Mouse (Mus musculus): ENCODE data around the gene Sema3a. TPM values are rescaled to one million over a fixed set of nuclear protein-coding genes. Genes with fewer than 3 reads are reported as not detected.
"Not testable (repeated sequence)": the region's sequence is repeated elsewhere in the genome, so short reads cannot be mapped to it uniquely, and the experiment has no call there.

Gene Sema3a
- polyA plus RNA-seq, 1 experiment from 2014 or later = 33.6 TPM

DNA sequence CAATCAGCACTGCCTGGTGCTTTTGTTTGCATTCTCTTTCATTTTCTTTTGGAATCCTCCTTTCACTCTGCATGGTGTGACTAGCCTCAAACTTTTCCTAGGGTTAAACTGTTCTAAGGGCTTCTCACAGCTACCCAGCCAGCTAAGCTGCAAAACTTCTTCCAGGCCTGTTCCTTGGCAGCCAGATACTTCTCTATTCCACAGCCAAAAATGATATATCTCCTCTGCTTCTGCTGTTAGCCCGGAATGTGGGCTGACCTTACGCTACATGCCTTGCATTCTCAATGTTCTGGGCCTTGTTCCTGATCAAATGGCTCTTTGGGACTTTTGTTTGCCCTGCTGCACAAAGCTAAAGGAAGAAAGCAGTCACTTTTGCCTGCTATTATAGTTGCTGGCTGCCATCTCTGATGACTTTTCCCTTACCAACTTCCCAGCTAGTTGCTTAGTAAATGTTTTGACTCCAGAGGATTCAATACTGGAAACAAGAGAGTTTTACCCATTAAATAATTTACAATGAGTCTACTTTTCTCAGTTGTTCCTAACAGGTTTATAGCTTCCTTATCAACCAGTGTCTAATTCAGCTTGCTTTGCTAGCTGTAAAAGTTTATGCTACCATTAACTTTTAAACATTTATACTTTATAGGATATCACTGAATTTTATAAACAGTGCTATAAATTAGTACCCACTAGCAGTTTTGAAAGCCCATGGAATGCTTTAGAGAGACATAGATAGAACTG lies 422.4 kb downstream of the Sema3a start:
- no peak for DNase-seq (ENCODE audit: low spot score)

DNA sequence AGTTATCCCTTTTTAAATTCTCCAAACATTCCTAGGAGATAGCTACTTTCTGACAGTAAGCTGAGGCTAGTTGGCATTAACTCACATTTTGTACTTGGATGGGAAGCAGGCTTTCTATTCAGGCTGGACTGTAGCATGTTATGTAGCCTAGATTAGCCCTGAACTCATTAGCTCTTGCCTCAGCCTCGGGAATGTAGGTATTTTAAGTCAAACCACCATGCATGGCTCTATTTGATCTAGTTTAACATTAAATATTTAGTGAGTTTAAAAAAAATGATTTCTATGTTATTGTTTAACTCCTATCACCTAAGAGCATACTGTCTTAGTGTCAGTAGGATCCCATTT lies 423.0 kb downstream of the Sema3a start:
- Histone ChIP-seq H3K9me3 (no peaks in the 10 kb centered on the region), H3K27ac (no peak overlapping the region), H3K4me1 (peaks cover 17% of the 10 kb centered on the region; the same call in 1 of the 2 replicates), H3K27me3 (ENCODE audit: insufficient read depth, poor library complexity, severe bottlenecking) (no peaks in the 10 kb centered on the region), H3K4me3 (no peak overlapping the region), H3K36me3 (peaks cover 3% of the 10 kb centered on the region; the same call in 1 of the 2 replicates)
- DNase-seq (ENCODE audit: low spot score) = no peak
- 49% methylated on average over 1 of the region's 1 CpGs for WGBS

More for the DNA sequence above, 422.4 kb downstream of the Sema3a start:
- 28% methylated on average over 2 of the region's 2 CpGs for WGBS
- H3K36me3 ChIP-seq = peaks cover 3% of the 10 kb centered on the region; the same call in 1 of the 2 replicates
- H3K4me1 ChIP-seq = peaks cover 17% of the 10 kb centered on the region; the same call in 1 of the 2 replicates
- peak overlapping the region; percentile 56; the same call in 1 of the 2 replicates for H3K27ac ChIP-seq
- H3K27me3 ChIP-seq (ENCODE audit: insufficient read depth, poor library complexity, severe bottlenecking) = no peaks in the 10 kb centered on the region
- no peak overlapping the region for H3K4me3 ChIP-seq
- H3K9me3 ChIP-seq = no peaks in the 10 kb centered on the region

DNA sequence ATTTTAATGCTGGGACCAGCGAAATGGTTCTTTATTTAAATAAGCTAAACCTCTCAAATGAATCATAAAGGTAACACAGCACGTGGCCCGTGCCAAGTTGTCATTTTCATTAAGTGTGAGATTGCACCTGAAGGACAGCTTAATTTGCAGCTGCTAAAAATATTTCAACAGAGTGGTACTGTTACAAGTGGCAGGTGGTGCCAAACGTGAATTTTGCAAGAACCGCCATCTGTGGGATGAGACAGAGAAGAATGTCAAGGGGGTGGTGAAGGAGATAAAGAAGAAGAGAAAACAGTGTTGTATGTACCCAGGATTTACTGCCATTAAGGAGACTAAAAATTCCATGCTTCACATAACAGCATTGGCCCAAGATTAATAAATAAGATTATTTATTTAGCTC lies 423.9 kb downstream of the Sema3a start:
- DNase-seq (ENCODE audit: low spot score) = no peak

DNA sequence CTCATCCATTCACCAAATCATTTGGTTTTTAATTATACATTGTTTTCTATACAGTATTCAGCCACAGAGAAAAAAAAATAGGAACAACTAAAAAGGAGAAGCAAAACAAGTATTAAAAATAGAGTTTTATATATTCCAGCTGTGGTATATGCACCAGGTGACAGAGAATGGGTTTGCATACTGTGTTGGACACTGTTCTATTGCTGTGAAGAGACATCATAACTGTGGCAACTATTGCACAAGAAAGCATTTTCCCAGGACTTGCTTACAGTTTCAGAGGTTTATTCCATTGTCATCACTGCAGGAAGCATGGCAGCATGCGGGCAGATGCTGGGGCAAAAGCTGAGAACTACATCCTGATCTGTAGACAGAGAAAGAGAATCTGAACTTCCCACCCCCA lies 425.7 kb downstream of the Sema3a start:
- no peak overlapping the region for H3K4me3 ChIP-seq
- no peak overlapping the region for H3K27ac ChIP-seq
- peaks cover 17% of the 10 kb centered on the region; the same call in 1 of the 2 replicates for H3K4me1 ChIP-seq
- H3K27me3 ChIP-seq (ENCODE audit: insufficient read depth, poor library complexity, severe bottlenecking) = no peaks in the 10 kb centered on the region
- WGBS = 83% methylated on average over 1 of the region's 1 CpGs
- no peak for DNase-seq (ENCODE audit: low spot score)
- no peaks in the 10 kb centered on the region for H3K9me3 ChIP-seq
- H3K36me3 ChIP-seq = peaks cover 3% of the 10 kb centered on the region; the same call in 1 of the 2 replicates

More for the DNA sequence above, 423.9 kb downstream of the Sema3a start:
- no peaks in the 10 kb centered on the region for H3K9me3 ChIP-seq
- peaks cover 17% of the 10 kb centered on the region; the same call in 1 of the 2 replicates for H3K4me1 ChIP-seq
- peaks cover 3% of the 10 kb centered on the region; the same call in 1 of the 2 replicates for H3K36me3 ChIP-seq
- no peak overlapping the region for H3K4me3 ChIP-seq
- no peaks in the 10 kb centered on the region for H3K27me3 ChIP-seq (ENCODE audit: insufficient read depth, poor library complexity, severe bottlenecking)
- no peak overlapping the region for H3K27ac ChIP-seq
- WGBS = 68% methylated on average over 5 of the region's 5 CpGs

DNA sequence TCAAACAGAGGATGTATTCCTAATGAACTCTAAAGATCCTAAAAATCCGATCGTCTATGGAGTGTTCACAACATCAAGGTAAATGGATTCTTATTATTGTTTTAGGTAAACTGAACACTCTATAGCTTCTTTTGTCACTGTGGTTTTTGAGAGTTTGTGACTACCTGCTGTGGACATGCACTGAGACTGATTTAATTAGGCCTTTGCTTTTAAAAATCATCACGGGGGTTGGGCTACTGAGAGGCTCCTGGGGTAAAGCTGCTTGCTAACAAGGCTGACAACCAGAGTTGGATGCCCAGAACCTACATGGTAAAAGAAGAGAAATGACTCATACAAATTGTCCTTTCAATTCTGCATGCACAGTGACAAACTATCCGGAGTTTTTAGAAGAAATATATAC lies 432.0 kb downstream of the Sema3a start:
- DNase-seq (ENCODE audit: low spot score) = no peak
- no peaks in the 10 kb centered on the region for H3K4me1 ChIP-seq
- H3K27ac ChIP-seq = no peak overlapping the region
- H3K4me3 ChIP-seq = no peak overlapping the region
- H3K27me3 ChIP-seq (ENCODE audit: insufficient read depth, poor library complexity, severe bottlenecking) = no peaks in the 10 kb centered on the region
- 77% methylated on average over 4 of the region's 4 CpGs for WGBS
- no peaks in the 10 kb centered on the region for H3K9me3 ChIP-seq
- H3K36me3 ChIP-seq = peaks cover 3% of the 10 kb centered on the region; the same call in 1 of the 2 replicates

DNA sequence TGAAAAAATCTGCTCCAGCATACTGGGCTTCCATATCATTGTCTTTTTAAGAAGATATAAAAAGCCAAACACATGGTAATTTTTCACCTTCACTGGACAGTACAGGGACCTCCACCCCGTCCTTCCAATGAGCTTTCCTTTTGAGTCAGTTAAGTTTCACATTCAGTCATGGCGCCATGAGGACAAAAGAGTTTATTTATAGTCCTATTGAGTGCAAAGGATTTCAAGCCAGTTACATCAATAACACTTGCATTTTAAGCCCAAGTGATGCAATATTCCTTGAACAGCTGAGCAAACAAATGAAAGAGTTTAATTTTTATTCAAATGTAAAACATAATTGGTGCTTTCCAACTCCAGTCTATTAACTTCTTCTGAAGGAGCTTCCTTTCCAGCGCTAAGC lies 448.7 kb downstream of the Sema3a start:
- no peak for DNase-seq (ENCODE audit: low spot score)
- H3K4me3 ChIP-seq = no peak overlapping the region
- H3K4me1 ChIP-seq = no peaks in the 10 kb centered on the region
- WGBS = 89% methylated on average over 3 of the region's 3 CpGs
- H3K9me3 ChIP-seq = no peaks in the 10 kb centered on the region
- peaks cover 14% of the 10 kb centered on the region for H3K36me3 ChIP-seq
- no peak overlapping the region for H3K27ac ChIP-seq
- no peaks in the 10 kb centered on the region for H3K27me3 ChIP-seq (ENCODE audit: insufficient read depth, poor library complexity, severe bottlenecking)

DNA sequence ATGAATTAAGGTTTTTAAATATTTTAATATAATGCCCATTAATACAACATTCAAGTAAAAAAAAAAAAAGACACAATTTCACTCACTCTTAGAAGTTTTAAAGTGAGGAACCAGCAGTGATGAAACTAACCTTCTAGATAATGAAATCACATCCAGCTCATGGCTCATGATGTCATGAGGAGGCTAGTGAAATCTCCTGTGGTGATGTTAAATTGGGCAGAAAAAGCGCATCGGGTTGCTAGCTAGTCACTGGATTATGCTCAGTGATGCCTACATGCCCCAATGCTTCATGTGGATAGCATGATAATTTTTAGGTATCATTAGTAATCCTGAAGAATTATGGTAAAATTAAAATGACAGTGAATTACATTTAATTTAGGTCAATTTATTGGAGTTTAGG lies 453.9 kb downstream of the Sema3a start:
- H3K36me3 ChIP-seq = no peaks in the 10 kb centered on the region
- no peak overlapping the region for H3K27ac ChIP-seq
- no peaks in the 10 kb centered on the region for H3K27me3 ChIP-seq (ENCODE audit: insufficient read depth, poor library complexity, severe bottlenecking)
- no peaks in the 10 kb centered on the region for H3K9me3 ChIP-seq
- 86% methylated on average over 2 of the region's 2 CpGs for WGBS
- DNase-seq (ENCODE audit: low spot score) = no peak
- no peak overlapping the region for H3K4me3 ChIP-seq
- H3K4me1 ChIP-seq = no peaks in the 10 kb centered on the region

DNA sequence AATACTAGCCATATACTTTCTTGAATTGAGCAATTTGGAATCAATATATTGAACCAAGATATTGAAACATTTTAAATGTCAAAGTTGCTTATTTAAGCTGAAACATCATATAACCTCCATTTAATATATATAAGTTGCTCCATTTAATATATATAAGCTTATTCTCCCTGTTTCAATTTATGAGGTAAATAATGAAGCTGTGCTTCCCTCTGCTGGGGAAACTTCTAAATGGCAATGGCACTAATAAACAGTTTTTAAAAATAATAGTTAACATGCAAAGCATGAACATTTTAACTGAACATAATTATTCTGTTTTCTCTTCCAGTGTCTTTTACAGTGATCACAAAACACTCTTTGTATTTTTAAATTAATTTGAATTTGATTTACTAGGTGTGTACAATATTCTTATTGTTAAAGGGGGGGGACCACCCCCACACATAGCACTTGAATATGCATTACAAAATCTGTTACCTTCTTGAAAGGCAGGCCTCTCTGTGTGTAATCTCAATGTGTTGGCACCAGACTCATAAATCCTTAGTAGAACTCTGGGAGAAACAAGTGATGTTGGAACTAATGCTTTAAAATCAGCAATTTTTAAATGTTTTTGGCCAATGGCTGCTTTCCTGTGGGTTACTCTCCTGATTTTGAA lies 460.5 kb downstream of the Sema3a start:
- Histone ChIP-seq H3K4me1 (no peaks in the 10 kb centered on the region), H3K27me3 (ENCODE audit: insufficient read depth, poor library complexity, severe bottlenecking) (no peaks in the 10 kb centered on the region), H3K36me3 (no peaks in the 10 kb centered on the region), H3K4me3 (no peak overlapping the region), H3K9me3 (no peaks in the 10 kb centered on the region), H3K27ac (no peak overlapping the region)
- DNase-seq (ENCODE audit: low spot score) = no peak

DNA sequence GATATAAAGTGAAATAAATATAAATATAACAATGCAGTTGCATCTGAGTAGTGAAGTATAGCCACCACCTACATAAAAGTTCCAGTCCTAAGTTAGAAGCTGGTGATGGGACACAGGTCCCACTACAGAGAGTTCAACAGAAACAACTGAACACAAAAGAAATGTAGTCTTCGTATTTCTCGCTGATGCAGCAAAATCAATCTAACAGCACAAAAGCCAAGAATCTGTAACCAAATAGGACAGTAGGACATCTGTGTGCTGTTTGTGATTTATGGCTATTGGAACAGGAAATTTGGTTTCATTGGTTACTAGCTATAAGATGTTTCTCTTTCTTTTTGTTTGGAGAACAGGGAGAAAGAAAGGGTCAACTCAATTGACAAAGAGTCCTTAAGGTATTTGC lies 469.2 kb downstream of the Sema3a start:
- Histone ChIP-seq H3K27me3 (ENCODE audit: insufficient read depth, poor library complexity, severe bottlenecking) (no peaks in the 10 kb centered on the region), H3K36me3 (peaks cover 5% of the 10 kb centered on the region), H3K27ac (no peak overlapping the region), H3K4me1 (no peaks in the 10 kb centered on the region), H3K9me3 (no peaks in the 10 kb centered on the region), H3K4me3 (no peak overlapping the region)
- 84% methylated on average over 2 of the region's 2 CpGs for WGBS
- no peak for DNase-seq (ENCODE audit: low spot score)

DNA sequence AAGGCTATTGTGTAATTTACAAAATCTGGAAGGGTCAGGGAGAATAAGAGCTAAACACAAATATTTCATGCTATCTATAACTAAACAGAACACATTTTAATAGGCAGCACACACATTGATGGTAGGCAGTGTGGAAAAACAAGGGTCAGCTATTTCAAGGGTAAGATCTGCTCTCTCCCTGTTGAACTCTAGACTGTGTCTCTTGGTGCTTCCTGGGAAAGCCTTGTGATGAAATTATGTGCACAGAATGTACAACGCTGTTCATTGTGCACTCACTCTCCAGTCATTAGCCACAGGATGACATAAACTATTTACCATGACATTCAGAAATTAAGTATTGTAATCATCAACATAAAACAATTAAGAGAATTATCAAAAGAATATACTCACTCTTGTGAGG lies 486.4 kb downstream of the Sema3a start:
- DNase-seq (ENCODE audit: low spot score) = no peak
- Histone ChIP-seq H3K4me3 (no peak overlapping the region), H3K27me3 (ENCODE audit: insufficient read depth, poor library complexity, severe bottlenecking) (no peaks in the 10 kb centered on the region), H3K36me3 (no peaks in the 10 kb centered on the region), H3K9me3 (no peaks in the 10 kb centered on the region), H3K27ac (no peak overlapping the region), H3K4me1 (no peaks in the 10 kb centered on the region)
- 71% methylated on average over 1 of the region's 1 CpGs for WGBS

DNA sequence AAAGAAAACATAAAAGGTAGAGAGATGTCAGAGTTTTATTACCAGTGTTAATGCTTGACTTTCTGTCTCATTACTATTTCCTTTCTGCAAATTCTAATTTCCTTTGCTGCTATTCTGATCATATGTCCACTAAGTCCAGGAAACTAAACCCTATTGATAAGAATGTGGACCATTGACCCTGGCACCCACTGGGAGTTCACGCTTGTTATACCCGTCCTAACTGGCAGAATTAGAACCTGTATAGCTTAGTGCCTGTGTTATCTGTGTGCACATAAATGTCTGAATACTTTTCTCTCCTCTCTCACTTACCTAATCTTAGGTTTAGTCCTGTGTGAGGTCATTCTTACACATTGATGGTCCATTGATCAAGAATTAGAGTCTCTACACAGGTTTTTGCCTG lies 486.9 kb downstream of the Sema3a start:
- Histone ChIP-seq H3K4me1 (no peaks in the 10 kb centered on the region), H3K9me3 (no peaks in the 10 kb centered on the region), H3K27me3 (ENCODE audit: insufficient read depth, poor library complexity, severe bottlenecking) (no peaks in the 10 kb centered on the region), H3K36me3 (no peaks in the 10 kb centered on the region), H3K27ac (no peak overlapping the region), H3K4me3 (no peak overlapping the region)
- 77% methylated on average over 2 of the region's 2 CpGs for WGBS
- no peak for DNase-seq (ENCODE audit: low spot score)

DNA sequence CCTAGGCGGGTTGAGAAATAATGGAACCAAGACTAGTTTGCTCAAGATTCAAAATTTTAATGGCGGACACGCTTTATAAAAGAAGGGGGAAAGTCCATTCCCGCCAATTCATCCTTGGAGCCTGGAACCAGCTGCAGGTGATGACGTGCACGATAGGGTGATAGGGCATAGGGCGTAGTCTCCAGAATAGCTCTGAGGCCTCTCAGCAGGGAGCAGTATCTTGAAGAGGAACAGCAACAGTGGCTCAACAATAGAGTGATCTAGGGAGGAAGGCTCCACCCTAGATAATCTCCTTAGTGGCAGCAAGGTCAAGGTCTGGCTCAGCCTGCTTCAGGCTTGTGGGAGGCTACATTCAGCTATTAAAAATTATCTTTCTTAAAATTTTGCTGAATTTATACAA lies 489.4 kb downstream of the Sema3a start:
- not testable (repeated sequence) for H3K9me3 ChIP-seq; H3K4me1 ChIP-seq; DNase-seq (ENCODE audit: low spot score); H3K4me3 ChIP-seq; H3K27me3 ChIP-seq (ENCODE audit: insufficient read depth, poor library complexity, severe bottlenecking); H3K36me3 ChIP-seq; H3K27ac ChIP-seq
- 69% methylated on average over 7 of the region's 7 CpGs for WGBS

DNA sequence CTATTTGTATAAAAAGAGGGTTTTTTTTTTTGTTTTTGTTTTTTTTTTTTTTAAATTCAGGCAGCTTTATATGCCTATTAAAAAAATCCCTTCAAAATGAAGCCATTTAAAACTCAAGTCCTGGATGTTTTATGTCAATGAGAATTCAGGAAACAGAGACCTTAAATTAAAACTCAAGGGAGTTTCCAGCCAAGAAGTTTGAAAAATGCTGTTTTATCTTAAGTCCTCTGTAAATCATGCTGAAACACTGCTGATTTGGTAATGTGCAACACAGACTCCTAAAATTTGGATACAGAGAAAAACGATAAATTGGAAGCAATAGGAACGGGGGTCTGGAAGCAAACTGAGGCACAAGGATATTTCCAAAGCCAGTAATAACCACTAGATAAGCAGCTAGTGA lies 490.7 kb downstream of the Sema3a start:
- Histone ChIP-seq H3K9me3 (no peaks in the 10 kb centered on the region), H3K4me1 (no peaks in the 10 kb centered on the region), H3K27ac (no peak overlapping the region), H3K36me3 (no peaks in the 10 kb centered on the region), H3K4me3 (no peak overlapping the region), H3K27me3 (ENCODE audit: insufficient read depth, poor library complexity, severe bottlenecking) (no peaks in the 10 kb centered on the region)
- DNase-seq (ENCODE audit: low spot score) = no peak
- WGBS = 80% methylated on average over 2 of the region's 2 CpGs

All from heart, embryonic 10.5 days (tissue).